Mouse (Mus musculus) heart, adult 18-20 months (tissue): Measurements from ENCODE around the gene Sema4a. TPM values are rescaled to one million over a fixed set of nuclear protein-coding genes. Genes with fewer than 3 reads are reported as not detected.

Source experiments
- DNase-seq, 2 experiments: peaks; one replicate each; pipeline ENCODE4 v3.0.0; 2021 to 2022; ENCODE audit warnings: mixed read lengths in 1 of 2
- total RNA-seq, 2 experiments: library from RNA; stranded (reverse); gene quantifications; 2 replicates each; pipeline ENCODE4 v1.2.3; 2021

Sema4a gene
- total RNA-seq, 2 experiments from 2014 or later: 4.4 to 5.9 TPM

DNA sequence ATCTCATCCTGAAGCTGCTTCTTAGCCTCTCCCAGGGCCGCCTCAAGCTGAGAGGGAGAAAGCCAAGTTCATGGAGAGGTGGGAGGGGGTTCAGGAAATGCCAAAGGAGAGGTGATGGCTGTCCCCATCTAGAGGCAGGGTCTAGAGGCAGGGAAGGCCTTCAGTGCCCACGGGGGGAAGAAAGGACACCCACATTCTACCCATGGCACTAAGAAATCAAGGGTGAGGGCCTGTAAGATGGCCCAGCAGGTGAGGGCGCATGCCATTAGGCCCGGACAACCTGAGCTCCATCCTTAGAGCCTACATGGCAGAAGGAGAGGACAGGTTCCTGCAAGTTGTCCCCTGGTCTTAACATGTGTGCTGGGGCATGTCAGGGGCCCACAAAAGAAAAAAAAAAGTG, 25.9 kb upstream of the Sema4a start:
- no peak for DNase-seq

DNA sequence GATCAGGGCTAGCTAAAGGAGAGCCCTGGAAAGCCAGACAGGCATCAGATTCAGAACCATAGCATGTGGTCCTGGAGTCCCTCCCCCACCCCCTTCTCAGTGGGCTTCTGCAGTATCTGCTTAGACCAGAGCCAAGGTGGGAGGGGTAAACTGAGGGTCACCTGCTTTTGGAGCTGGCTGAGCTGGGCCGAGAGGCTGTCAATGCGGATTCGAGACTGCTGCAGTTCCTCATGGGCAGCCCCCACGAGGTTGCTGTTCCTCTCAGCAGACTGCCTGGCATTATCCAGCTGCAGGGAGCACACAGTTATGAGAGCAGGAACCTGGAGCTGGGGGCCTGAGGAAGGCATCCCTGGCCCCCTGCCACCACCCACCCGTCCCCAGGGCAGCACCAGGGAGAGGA, 25.1 kb upstream of the Sema4a start:
- no peak for DNase-seq

DNA sequence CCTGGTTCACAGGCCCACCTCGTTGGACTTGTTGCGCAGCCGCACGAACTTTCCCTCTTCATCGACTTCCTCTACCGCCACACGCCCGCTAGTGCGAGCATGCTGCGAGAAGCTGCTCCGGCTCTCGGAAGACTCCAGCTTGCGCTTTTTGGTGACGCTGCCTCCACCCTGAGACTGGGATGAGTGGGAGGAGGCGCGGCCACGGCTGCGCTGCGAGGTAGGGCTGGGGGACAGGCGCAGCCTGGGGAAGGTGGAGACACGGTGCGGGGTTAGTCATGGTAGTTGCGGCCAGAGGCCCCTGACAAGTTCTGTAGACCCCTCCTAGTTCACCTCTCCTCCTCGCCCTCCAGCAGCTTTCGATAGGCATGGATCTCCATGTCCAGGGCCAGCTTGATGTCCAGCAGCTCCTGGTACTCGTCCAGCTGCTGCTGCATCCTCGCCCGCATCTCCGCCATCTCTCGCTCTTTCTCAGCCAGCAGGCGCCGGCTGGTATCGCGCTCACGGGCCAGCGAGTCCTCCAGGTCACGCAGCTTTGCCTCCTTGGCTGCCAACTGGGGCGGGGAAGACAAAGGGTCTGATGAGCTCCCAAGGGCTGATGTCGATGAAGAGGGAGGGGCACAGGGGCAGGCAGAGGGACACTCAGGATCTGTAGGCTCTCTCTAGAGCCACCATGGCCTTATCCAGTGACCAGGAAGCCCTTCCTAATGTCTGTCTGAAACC, 23.8 kb upstream of the Sema4a start:
- no peak for DNase-seq

DNA sequence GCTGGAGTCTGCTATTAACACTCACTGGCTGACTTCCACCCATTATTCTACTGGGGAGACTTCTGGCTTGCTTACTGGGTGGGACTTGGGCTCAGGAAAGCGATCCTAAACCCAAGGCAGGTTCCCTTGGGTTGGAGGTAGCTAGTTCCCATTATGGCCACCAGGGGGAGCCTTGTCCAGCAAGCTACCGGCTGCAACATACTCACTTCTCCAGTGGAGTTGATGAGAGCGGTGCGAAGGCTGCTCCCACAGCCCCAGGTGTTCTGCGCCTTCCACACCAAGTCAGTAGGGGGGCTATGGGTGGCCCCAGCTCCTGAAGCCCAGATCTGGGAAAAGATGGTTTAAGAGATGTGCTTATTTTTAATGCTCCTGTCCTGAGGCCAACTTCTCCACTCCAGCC, 22.6 kb upstream of the Sema4a start:
- DNase-seq: peak; percentile 68 to 84

GRCm38 (mm10) chr3:88483141-88483540, 22.2 kb upstream of the Sema4a start:
- DNase-seq: no peak

- DNase-seq: no peak
Measured at GRCm38 (mm10) chr3:88482336-88482735, 21.4 kb upstream of the Sema4a start.

GRCm38 (mm10) chr3:88481372-88482040, 20.5 kb upstream of the Sema4a start:
- DNase-seq: no peak

GRCm38 (mm10) chr3:88480679-88481078, 19.7 kb upstream of the Sema4a start:
- DNase-seq: no peak

DNA sequence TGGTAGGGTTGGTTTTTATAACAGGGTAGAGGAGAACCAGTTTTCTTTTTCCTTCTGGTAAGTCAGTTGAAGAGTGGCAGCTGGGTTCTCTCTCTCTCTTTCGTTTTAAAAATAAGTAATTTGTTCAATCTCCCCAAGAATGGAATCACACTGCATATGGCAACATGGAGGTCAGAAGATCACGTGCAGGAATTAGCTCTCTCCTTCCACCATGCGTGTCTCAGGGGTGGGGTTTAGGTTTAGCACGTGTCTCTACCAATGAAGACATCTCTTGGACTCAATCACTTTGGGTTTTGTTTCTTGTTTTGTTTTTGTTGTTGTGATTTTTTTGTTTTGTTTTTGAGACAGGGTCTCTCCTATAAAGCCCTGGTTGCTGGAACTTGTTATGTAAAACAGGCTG, 18.8 kb upstream of the Sema4a start:
- DNase-seq: no peak

- DNase-seq: no peak
Measured at GRCm38 (mm10) chr3:88479163-88479562, 18.2 kb upstream of the Sema4a start.

DNA sequence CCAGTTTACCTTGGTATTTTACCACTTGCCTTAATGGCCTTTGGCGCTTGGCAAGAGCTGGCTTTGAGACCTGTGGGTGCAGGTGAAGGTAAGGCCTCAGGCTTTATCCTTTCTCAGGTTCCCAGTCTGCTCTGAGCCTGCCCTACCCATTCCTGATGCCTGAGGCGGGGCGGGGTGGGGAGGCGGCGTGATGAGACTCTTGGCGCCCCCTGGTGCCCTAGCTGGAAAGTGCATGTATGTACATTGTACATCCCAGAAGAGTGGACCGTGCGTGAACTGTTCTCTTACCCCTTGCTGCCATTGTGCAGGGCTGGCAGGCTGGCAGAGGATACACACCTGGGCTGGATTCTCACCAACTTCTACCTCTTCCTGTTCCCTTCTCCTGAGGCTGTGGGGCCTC, 16.8 kb upstream of the Sema4a start:
- peak; percentile 76 to 92 for DNase-seq

GRCm38 (mm10) chr3:88476403-88476802, 15.4 kb upstream of the Sema4a start:
- DNase-seq: no peak

- DNase-seq: peak in 1 of 2 experiments; percentile 58
Measured at GRCm38 (mm10) chr3:88473571-88473970, 12.6 kb upstream of the Sema4a start.

DNA sequence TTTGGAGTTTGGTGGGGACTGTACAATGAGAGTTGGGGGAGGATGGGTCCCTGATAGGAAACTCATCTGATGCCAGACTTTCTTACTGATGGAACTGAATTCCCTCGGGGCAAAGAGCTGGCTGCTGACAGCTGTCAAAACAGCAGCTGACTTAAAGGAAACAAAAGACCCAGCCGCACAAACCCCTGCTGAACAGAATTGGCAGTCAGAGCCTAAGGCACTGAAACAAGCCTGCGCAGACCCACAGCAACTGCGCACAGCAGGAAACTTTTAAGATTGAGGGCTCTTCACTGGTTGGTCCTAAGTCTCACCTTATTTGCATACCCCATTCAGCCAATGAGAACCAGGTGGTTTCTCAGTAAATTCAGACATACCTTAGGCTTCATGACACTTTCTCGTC, 12.0 kb upstream of the Sema4a start:
- DNase-seq: no peak

- DNase-seq: no peak
Measured at GRCm38 (mm10) chr3:88470943-88471479, 10.0 kb upstream of the Sema4a start.

GRCm38 (mm10) chr3:88469466-88469865, 8.5 kb upstream of the Sema4a start:
- DNase-seq: no peak

DNA sequence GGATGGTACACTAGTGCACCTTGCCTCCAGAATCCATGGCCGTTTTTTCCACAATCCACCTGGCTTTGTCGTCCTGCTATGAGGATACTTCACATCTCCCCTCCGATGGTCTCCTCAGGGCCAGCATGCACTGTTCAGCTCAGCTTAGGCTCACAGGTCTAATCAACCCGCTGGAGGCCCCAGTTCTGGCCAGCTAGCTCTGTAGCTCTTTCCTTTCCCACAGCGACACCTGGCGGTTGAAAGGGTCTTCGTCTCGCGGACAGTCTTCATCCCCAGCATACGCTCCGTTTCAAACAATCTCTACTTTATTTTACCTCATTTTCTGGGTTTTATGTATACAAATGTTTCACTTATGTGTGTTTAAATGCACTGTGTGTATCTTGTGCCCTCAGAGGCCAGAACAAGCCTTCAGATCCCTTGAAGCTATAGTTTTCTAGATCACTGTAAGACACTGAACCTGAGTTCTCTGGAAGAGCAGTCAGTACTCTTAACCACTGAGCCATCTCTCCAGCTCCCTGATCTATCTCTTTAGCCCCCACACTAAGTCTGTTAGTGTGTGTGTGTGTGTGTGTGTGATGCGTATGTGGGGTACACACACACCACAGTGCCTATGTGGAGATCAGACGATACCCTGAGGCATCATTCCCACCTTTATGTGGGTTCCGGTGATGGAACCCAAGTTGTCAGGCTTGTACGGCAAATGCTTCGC, 6.3 kb upstream of the Sema4a start:
- peak; percentile 86 to 97 for DNase-seq

DNA sequence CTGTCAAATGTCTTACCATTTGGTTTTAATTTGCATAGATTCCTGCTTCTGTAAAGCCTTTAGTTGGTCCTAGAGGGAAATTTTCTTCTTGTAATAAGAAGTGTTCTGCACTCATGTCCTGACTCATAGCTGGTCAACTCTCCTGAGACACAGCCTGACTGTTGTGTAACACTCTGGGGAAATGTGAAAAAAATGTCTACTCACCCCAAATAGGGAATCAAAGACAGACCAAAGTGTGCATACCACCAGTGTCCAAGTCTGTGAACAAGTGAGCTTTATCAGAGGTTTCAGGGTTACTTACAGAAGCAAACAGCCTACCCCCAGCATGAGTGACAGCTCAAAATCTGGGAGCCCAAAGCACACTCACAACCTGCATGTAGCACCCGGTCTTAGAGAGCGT, 4.1 kb upstream of the Sema4a start:
- DNase-seq: no peak

- no peak for DNase-seq
Measured at GRCm38 (mm10) chr3:88464425-88464824, 3.4 kb upstream of the Sema4a start.

DNA sequence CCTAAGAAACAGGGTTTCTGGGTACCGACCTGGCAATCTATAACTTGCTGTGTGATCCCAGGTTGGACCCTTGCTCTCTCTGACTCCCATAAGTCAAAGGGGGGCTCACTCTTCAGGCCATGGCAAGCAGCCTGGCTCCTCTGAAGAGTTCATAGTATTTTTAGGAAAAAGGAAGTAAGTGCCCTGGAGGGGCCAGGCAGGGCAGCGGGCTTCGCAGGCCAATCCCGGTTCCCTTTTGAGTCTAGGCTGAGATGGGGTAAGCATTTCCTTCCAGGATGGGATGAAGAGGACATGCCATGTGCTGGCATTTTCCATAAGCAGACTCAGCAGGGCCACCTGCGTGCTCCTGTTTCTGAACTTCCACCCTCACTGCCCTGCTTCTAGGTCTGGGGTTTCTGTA, 953 bp downstream of the Sema4a start:
- DNase-seq: peak in 1 of 2 experiments; percentile 40

GRCm38 (mm10) chr3:88458778-88459219, 2.2 kb downstream of the Sema4a start:
- no peak for DNase-seq

GRCm38 (mm10) chr3:88456746-88457532, 4.0 kb downstream of the Sema4a start:
- DNase-seq: no peak
